Mouse (Mus musculus) bone marrow macrophage, adult 2 months (primary cell): ENCODE results near the gene Fbxw5. TPM values are rescaled to one million over a fixed set of nuclear protein-coding genes. Genes with fewer than 3 reads are reported as not detected.

ENCODE experiments used
- H3K27ac ChIP-seq: 2 replicates; pipeline ENCODE4 v1.5.1; 2012; ENCODE audit warnings: low read depth, low read length; ENCODE audit not compliant: insufficient read depth
- H3K4me1 ChIP-seq: 2 replicates; pipeline ENCODE4 v1.6.1; 2012; ENCODE audit warnings: low read length; ENCODE audit not compliant: control insufficient read depth, insufficient read depth
- H3K4me3 ChIP-seq: 2 replicates; pipeline ENCODE4 v1.5.1; 2012; ENCODE audit warnings: mild to moderate bottlenecking, low read length, moderate library complexity; ENCODE audit not compliant: insufficient read depth
- CTCF ChIP-seq: IDR thresholded peaks from 2 replicates; pipeline ENCODE4 v1.5.1; 2012; ENCODE audit warnings: low read depth, mild to moderate bottlenecking, low read length, moderate library complexity
- POLR2A ChIP-seq: IDR thresholded peaks from 2 replicates; pipeline ENCODE4 v1.6.1; 2012; ENCODE audit warnings: mild to moderate bottlenecking, low read depth, low read length, borderline replicate concordance
- polyA plus RNA-seq: library from polyadenylated mRNA; stranded (reverse); fragments of >200 nt; gene quantifications from 2 replicates; pipeline ENCODE4 v1.2.4, GENCODE M21; 2012; ENCODE audit not compliant: missing spikeins, insufficient read depth, insufficient read length

The Fbxw5 gene
- polyA plus RNA-seq = 35.0 and 35.4 TPM in 2 replicates

DNA sequence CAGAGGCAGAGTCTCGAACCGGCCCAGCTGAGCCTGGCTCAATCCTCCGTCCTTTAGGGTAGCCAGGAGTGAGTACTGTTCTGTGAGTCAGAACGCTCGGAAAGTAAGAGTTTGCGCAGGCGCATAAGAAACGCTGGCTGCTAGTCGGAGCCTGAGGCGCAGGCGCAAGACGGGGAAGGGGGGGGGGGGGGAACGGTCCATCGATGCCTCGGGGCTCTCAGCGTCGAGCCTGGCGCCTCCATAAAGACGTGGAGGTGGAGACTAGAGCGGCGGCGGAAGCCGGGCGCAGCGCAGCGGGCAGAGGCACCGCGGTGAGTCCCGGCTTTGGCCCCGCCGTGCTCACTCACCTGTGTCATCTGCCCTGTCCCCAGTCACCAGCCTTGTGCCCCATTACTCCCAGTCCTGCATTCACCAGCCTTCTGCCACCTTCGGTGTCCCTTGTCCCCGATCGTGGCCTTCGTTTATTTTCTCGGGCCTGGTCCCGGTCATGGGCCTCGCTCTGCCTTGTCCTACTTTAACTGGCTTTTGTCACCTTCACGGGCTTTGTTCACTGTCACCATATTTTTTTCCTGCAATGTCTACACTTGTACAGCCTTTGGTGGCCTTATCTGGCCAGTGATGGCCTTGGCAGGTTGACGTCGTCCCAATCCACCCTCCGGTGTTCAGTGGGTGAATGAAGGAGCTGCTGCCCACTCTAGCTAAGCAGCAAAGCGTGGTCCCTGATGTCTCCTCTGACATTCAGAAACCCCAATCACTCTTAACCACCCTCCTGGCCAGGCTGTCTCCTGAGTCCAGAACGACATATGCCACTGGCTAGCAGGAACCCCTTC is at the start of gene Fbxw5:
Gene Fbxw5, plus strand, starts transcription at position 175 of the 830 bp plus-strand sequence.
- Histone ChIP-seq H3K4me1 (peaks cover 34% of the 10 kb centered on the region), H3K27ac (peak within 1 kb of the TSS; percentile 59), H3K4me3 (peak within 1 kb of the TSS; percentile 94)
- TF ChIP-seq POLR2A (no peak), CTCF (no peak)

DNA sequence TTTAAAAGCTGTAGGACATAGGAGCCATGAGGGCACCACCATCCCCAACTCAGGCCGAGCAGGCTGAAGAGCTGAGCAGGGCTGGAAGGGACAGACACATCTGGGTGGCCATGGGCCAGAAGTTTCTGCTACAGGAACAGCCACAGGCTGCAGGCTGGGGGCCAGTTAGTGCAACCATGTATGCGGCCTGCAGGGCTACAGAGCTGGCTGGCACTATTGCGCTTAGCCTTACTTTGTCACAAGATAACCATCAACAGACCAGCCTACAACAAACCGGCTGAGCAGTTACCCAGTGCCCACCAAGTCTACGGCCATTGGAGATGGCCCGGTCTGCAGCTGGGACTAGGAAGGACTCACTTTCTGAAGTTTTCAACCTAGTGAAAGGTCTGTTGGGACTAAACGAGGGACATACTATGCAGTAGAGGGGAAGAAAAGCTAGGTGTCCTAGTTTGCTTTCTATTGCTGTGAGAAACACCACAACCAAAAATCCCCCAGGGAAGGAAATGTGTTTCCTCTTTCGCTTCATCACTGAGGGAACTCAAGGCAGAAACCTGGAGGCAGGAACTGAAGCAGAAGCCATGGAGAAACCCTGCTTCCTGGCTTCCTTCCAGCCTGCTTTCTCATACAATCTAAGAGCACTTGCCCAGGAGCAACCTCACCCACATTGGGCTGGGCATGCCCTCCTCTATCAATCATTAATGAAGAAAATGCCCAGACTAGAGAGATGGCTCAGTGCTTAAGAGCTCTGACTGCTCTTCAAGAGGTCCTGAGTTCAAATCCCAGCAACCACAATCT is 49.5 kb upstream of the Fbxw5 start:
- TF ChIP-seq CTCF (no peak), POLR2A (no peak)
- no peak overlapping the region for H3K27ac ChIP-seq
- peaks cover 5% of the 10 kb centered on the region for H3K4me1 ChIP-seq
- no peak overlapping the region for H3K4me3 ChIP-seq

DNA sequence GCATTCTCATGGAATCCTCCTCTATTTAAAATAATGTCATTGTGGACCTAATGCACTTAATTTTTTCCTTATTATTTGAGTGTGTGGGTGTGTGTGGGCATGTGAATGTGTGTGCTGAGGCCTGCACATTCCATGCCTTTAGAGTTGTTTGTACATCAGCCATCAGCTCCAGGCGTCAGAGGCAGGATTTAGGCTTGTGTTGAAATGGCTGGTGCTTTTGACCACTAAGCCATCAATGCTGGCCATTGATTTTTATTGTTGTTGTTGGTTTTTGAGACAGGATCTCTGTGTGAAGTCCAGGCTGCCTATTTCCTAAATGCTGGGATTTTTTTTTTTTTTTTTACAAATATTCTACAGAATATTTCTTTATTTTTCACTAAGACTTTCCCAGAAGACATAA is 47.6 kb upstream of the Fbxw5 start:
- H3K4me3 ChIP-seq = no peak overlapping the region
- TF ChIP-seq POLR2A (no peak), CTCF (no peak)
- H3K4me1 ChIP-seq = peaks cover 5% of the 10 kb centered on the region
- H3K27ac ChIP-seq = no peak overlapping the region

DNA sequence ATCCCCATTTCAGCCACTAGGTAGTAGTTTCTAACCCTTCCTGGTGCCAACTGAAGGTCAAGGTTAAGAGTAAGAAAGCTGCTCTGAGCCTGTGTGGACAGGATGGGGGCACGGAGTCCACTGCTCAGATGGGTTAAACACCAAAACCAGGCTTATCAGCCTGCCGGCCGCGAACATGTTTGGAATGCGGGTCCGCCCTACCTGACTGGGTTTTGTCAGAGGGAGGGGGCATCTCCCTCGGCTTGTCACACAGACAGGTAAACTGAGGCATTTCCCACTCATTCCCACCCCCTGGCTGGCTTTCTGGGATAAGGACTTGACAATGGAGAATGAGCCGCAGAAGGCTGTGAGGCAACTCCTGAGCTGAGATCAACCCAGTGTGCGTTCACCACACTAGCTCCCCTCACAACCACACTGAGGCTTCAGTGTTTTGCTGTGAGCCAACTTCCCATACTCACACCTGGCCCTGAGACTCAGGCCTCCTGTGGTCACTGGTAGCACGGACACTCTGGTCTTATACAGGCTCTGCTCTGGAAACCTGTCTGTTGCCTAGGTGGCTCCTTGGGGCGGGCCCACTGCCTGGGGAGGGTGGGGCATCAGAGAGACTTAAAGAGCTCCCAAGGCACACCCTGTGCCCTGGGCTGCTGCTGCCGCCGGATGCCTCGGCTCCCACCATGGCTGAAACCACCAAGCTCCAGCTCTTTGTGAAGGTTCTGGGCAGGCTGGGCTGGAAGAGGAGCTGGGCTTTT is 44.2 kb upstream of the Fbxw5 start, which contains the start of gene Clic3:
Gene Clic3, plus strand, starts transcription at position 634 of the 749 bp plus-strand sequence.
- TF ChIP-seq POLR2A = no peak
- no peak for TF ChIP-seq CTCF
- no peak within 1 kb of the TSS for H3K27ac ChIP-seq
- peaks cover 6% of the 10 kb centered on the region for H3K4me1 ChIP-seq
- no peak within 1 kb of the TSS for H3K4me3 ChIP-seq

DNA sequence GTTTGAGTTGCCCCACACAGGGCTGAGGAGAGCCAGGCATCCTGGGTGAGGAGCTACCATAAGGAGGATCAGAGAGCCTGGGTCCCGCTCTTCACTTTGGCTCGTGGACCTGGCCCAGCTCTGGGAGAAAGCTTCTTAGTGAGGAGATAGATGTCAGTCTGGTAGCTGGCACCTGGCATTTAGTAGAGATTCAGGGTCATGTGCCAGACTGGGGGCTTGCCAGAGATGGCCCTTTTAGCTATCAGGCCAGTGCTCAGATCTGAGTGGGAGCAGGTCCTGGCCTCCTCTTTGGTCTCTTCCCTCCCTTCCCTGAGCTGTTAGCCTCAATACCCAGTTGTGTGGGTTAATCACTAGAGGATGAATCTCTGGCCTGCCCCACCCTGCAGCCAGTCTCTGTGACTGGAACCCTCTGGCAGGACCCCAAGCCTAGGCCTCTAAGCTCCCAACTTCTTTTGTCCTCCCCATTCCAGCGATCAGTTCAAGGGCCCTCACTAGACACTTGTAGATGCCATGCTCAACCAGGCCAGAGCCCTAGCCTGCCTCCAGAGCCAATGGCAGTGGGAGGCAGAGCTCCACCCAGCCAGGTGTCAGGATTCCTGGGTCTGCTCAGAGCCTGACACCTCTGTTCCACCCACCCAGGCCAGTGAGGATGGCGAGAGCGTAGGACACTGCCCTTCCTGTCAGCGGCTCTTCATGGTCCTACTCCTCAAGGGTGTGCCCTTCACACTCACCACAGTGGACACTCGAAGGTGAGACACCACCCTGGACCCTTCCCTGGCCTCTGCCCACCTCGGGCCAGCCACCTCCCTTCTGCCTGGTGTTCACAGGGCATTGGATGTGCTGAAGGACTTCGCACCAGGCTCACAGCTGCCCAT is 43.3 kb upstream of the Fbxw5 start:
- H3K4me3 ChIP-seq = no peak overlapping the region

DNA sequence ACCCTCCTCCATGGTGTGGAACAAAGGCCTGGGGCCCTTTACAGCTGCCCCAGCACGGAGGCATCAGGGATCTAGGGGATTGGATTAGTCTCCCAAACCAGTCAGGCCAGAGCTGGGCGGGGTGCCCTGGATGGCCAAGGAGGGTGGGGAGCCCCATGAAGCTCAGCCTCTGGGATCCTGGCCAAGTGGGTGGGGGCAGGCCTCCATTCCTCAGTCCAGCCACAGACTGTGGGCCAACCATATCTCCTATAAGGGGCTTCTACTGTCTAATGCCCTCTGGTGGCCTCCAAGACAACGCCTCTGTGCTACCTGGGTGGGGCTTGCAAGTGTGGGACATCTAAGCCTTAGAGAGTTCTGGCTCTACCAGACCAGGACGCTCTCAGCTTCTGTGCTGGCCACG is 41.6 kb upstream of the Fbxw5 start:
- Histone ChIP-seq H3K27ac (no peak overlapping the region), H3K4me3 (no peak overlapping the region), H3K4me1 (peaks cover 13% of the 10 kb centered on the region)
- TF ChIP-seq POLR2A (no peak), CTCF (no peak)

More for the DNA sequence above, 43.3 kb upstream of the Fbxw5 start:
- Histone ChIP-seq H3K27ac (no peak overlapping the region), H3K4me1 (peaks cover 13% of the 10 kb centered on the region)
- no peak for TF ChIP-seq POLR2A
- no peak for TF ChIP-seq CTCF

DNA sequence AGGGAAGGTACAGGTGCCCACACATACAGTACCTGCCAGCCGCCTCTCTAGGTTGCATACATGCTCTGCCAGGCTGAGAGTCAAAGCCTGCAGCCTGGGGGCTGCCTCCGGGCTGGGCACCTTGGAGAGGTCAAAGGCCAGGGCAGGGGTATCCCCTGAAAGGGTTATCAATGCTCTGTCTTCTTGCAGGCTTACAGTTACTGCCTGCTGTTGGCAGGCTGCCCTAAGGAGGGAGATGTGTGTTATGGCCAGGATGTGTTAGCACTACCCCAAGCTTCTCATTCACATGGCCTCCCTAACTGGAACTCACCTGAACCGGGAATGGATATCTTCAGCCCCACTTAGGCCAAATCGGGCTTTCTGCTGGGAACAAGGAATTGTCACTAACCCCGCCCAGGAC is 40.4 kb upstream of the Fbxw5 start:
- H3K27ac ChIP-seq = no peak overlapping the region
- H3K4me1 ChIP-seq = peaks cover 13% of the 10 kb centered on the region
- TF ChIP-seq CTCF = no peak
- no peak for TF ChIP-seq POLR2A
- H3K4me3 ChIP-seq = peak overlapping the region; percentile 87

DNA sequence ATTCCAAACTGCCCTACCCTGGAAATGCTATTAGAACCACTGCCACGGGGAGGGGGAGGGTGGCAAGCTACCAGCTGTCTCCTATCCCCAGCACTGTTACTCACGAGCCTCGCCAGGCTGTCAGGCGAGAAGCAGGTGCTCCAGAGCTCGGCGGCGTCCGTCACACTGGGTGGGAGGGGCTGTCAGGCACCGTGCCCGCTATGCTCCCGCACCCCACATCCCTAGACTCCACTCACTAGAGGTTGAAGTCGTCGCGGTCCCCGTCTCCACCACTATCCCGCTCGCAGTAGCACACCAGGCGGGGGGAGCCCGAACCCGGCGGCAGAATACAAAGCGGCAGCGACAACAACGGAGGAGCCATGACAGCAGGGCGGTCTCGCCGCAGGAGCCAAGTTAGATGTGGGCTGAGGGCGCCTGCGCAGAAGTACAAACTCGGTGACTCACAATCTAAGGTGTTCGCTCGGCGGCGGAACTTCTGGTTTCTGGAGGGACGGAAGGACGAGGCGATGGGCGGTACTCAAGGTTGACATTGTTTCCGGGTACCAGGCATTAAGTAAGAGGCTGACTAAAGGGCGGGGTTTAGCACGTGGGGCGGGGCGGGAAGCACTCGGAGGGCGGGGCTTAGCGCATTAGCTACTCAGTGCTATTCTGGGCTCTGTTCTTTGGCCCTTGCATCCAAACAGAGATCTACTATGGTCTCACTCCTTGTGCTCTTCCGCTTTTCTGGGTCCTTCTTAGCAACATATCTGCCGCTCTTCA is 39.8 kb upstream of the Fbxw5 start, which contains the start of gene Paxx:
Gene Paxx, minus strand, starts transcription at position 544 of the 759 bp plus-strand sequence.
- Histone ChIP-seq H3K4me3 (peak within 1 kb of the TSS; percentile 87), H3K27ac (peak within 1 kb of the TSS; percentile 77), H3K4me1 (peaks cover 16% of the 10 kb centered on the region)
- TF ChIP-seq POLR2A (no peak), CTCF (no peak)

DNA sequence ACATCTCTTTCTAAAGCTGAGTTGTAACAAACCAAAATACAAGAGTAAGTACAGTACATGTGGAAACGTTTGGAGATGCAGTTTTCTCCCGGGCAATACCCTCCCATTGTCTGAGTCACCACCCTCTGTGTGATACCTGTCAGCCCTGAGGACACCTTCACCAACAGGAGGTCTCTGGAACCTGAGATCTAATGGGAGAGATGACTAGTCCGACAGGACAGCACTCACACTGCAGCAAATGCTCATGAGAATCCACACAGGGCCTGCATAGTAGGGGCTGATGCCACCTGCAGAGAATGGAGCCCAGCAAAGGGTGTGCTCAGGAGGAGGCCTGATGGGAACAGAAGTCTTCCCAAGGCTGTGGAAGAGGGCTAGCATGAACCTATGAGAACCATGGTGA is 39.1 kb upstream of the Fbxw5 start:
- Histone ChIP-seq H3K4me1 (peaks cover 17% of the 10 kb centered on the region), H3K4me3 (peak overlapping the region; percentile 40), H3K27ac (peak overlapping the region; percentile 77)

More for the DNA sequence above, 39.1 kb upstream of the Fbxw5 start:
- TF ChIP-seq POLR2A (no peak), CTCF (no peak)
